Mouse (Mus musculus) liver, embryonic 11.5 days (tissue): Measurements from ENCODE around the gene Lrtm2. TPM values are rescaled to one million over a fixed set of nuclear protein-coding genes. Genes with fewer than 3 reads are reported as not detected.
"Not testable (repeated sequence)": the region's sequence is repeated elsewhere in the genome, so short reads cannot be mapped to it uniquely, and the experiment has no call there.

Experiments
- ATAC-seq: fragments of 200-750 bp; cut with Nextera tagmentation; replicated peaks from 2 replicates; pipeline ENCODE4 v1.8.0; 2017; ENCODE audit warnings: moderate number of reproducible peaks, mild to moderate bottlenecking, moderate TSS enrichment, moderate library complexity; ENCODE audit not compliant: low FRiP score
- DNase-seq: peaks from one replicate; pipeline ENCODE4 v3.0.0-alpha.2; 2017; ENCODE audit warnings: low spot score
- H3K27ac ChIP-seq: fragments of 300-500 bp; sonication (generic); 2 replicates; pipeline ENCODE4 v1.5.1; 2014; ENCODE audit warnings: mild to moderate bottlenecking, low read depth, low read length, control low read depth
- H3K27me3 ChIP-seq: fragments of 300-500 bp; sonication (generic); replicated peaks from 2 replicates; pipeline ENCODE4 v1.6.1; 2014; ENCODE audit warnings: low read length, mixed read lengths; ENCODE audit not compliant: control insufficient read depth, insufficient read depth
- H3K36me3 ChIP-seq: fragments of 300-500 bp; sonication (generic); 2 replicates; pipeline ENCODE4 v1.6.1; 2014; ENCODE audit warnings: mild to moderate bottlenecking, low read length, moderate library complexity, mixed read lengths; ENCODE audit not compliant: control insufficient read depth, insufficient read depth
- H3K4me1 ChIP-seq: fragments of 300-500 bp; sonication (generic); replicated peaks from 2 replicates; pipeline ENCODE4 v1.6.1; 2014; ENCODE audit warnings: low read length, mixed read lengths; ENCODE audit not compliant: control insufficient read depth, insufficient read depth
- H3K4me2 ChIP-seq: fragments of 300-500 bp; sonication (generic); 2 replicates; pipeline ENCODE4 v1.6.1; 2014; ENCODE audit warnings: mild to moderate bottlenecking, control low read depth, moderate library complexity
- H3K4me3 ChIP-seq: fragments of 300-500 bp; sonication (generic); 2 replicates; pipeline ENCODE4 v1.5.1; 2014; ENCODE audit warnings: low read depth, low read length, control low read depth
- H3K9ac ChIP-seq: fragments of 300-500 bp; sonication (generic); 2 replicates; pipeline ENCODE4 v1.6.1; 2014; ENCODE audit warnings: low read depth, low read length, control low read depth
- H3K9me3 ChIP-seq: fragments of 300-500 bp; sonication (generic); 2 replicates; pipeline ENCODE4 v1.6.1; 2016; ENCODE audit warnings: low read length, inconsistent platforms, mixed read lengths; ENCODE audit not compliant: control insufficient read depth
- WGBS: fragments of 180-500 bp; shearing (Covaris S2); extraction: QIAGEN DNeasy Blood & Tissue Kit; methylation state at CpG from one replicate; pipeline ENCODE4 v1.1.7; 2014; 5-methylcytosine and 5-hydroxymethylcytosine counted together
- polyA plus RNA-seq: library from polyadenylated mRNA; unstranded; fragments of >200 nt; fragmentation: Nextera tagmentation; extraction: Ambion mirVana; gene quantifications from 2 replicates; pipeline ENCODE4 v1.2.1, GENCODE M21; 2014

The Lrtm2 gene
- not detected in 2 replicates for polyA plus RNA-seq

DNA sequence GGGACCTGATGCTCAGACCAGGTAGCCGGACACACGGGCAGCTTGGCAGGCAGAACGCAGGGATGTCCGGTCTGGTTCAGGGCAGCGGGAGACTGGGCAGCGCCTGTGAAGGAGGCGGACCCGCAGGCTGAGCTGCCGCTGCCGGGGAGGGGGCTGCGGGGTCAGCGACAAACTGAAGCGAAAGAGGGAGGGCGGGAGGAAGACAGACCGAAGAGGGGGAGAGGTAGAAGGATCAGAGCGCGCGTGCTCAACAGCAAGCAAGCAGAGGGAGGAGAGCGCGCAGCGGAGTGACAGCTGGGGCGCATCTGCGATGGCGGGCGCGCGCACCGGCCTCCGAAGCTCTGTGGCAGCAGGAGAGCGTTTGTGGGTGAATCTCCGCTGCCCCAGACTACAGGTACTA, at the start of gene Lrtm2:
Gene Lrtm2, minus strand, starts transcription at position 261 of the 400 bp plus-strand sequence.
- peak within 1 kb of the TSS; percentile 27 for H3K4me3 ChIP-seq
- no peaks in the 10 kb centered on the region for H3K9me3 ChIP-seq
- no peak within 1 kb of the TSS for H3K9ac ChIP-seq
- no peak within 1 kb of the TSS for H3K27ac ChIP-seq
- 1% methylated on average over 30 of the region's 31 CpGs for WGBS
- no peak for DNase-seq
- H3K4me1 ChIP-seq: no peaks in the 10 kb centered on the region
- peak within 1 kb of the TSS; percentile 54 for H3K4me2 ChIP-seq
- H3K36me3 ChIP-seq: no peaks in the 10 kb centered on the region
- ATAC-seq: no peak
- H3K27me3 ChIP-seq: peaks cover 66% of the 10 kb centered on the region

DNA sequence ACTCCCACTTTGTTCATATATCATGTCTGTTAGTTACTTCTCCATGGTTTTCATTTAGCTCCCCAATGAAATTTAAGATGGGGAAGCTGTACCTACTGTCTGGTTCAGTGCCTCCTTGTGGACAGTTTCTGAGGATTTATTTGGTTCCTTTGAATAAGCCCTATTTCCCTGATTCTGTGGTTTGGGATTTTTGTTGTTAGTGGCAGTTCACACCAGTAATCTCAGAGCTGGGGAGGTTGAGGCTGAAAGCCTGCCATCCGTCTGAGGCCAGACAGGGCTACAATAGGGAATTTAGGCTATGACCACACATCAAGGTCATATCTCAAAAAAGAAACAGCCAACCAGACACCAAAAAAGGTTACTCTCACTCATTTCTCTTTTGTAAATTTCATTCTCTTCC, 48.1 kb upstream of the Lrtm2 start:
- no peaks in the 10 kb centered on the region for H3K27me3 ChIP-seq
- ATAC-seq (no peak), DNase-seq (no peak)
- H3K9me3 ChIP-seq: no peaks in the 10 kb centered on the region
- 78% methylated on average over 1 of the region's 1 CpGs for WGBS
- no peak overlapping the region for H3K4me3 ChIP-seq
- H3K4me2 ChIP-seq: no peak overlapping the region
- peaks cover 46% of the 10 kb centered on the region for H3K4me1 ChIP-seq
- H3K36me3 ChIP-seq: no peaks in the 10 kb centered on the region
- H3K27ac ChIP-seq: no peak overlapping the region
- H3K9ac ChIP-seq: no peak overlapping the region

DNA sequence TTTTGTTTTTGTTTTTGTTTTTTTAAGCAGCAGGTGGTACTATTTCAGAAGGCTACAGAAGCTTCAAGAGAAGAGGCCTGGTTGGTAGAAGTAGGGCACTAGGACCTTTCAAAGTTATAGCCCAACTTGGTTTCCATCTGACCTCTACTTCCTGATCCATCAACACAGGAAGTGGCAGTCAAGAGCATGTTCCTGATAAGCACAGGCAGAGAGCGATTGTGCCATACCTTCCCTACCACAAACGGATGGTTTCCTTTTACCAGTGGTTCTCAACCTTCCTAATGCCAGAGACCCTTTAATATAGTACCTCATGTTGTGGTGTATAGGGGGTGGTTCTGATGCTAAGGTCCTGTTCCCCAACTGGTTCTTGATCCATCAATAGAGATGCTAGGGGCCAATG, 47.0 kb upstream of the Lrtm2 start:
- no peaks in the 10 kb centered on the region for H3K9me3 ChIP-seq
- H3K9ac ChIP-seq: no peak overlapping the region
- no peak overlapping the region for H3K4me3 ChIP-seq
- DNase-seq (no peak), ATAC-seq (peak; percentile 67)
- no peaks in the 10 kb centered on the region for H3K36me3 ChIP-seq
- no peaks in the 10 kb centered on the region for H3K27me3 ChIP-seq
- WGBS: 7% methylated on average over 2 of the region's 2 CpGs
- H3K27ac ChIP-seq: peak overlapping the region; percentile 63; the same call in 1 of the 2 replicates
- H3K4me2 ChIP-seq: peak overlapping the region; percentile 30
- peaks cover 56% of the 10 kb centered on the region for H3K4me1 ChIP-seq

DNA sequence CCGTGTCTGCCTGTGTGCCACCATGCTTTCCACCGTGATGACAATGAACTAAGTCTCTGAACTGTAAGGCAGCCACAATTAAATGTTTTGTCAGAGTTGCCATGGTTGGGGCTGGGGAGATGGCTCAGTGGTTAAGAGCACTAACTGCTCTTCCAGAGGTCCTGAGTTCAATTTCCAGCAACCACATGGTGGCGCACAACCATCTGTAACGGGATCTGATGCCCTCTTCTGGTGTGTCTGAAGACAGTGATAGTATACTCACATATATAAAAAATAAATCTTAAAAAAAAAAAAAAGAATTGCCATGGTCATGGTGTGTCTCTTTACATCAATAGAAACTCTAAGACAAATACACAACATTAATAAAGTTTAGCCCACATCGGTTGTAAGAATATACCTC, 44.5 kb upstream of the Lrtm2 start:
- Histone ChIP-seq H3K4me2 (no peak overlapping the region), H3K4me3 (no peak overlapping the region), H3K4me1 (peaks cover 59% of the 10 kb centered on the region), H3K9ac (no peak overlapping the region), H3K36me3 (no peaks in the 10 kb centered on the region), H3K27ac (no peak overlapping the region), H3K9me3 (no peaks in the 10 kb centered on the region), H3K27me3 (no peaks in the 10 kb centered on the region)
- WGBS: 57% methylated on average over 5 of the region's 5 CpGs
- ATAC-seq (no peak), DNase-seq (no peak)

DNA sequence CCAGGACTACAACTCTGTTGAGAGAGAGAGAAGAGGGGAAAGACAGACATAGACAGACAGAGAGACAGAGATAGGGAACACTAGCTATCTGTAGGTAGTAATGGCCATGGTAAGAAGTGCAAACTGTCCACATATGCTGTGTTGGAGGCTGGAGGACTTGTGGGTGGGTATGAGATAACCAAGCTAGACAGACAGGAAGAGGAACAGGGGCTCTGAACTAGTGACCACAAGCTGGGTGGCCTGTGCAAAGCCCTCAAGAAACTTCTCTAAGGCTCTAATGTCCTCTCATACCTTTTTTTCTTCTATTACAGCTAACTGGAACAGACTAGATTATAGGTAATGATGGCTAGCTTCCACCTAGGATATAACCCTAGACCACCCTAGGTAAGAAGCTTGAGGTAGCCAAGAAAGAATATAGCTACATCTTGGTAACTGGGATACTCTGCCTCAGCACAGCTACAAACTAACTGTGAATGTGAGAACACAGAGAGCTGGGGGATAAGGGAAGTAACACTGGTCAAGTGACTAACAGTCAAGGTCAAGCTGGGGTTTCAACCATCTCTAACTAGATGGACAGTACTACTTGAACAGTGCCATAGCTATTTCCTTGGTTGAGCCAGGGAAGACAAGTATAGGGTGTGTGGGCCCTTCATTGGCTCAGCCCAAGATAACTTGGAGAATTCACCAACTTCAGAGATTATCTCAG, 42.6 kb upstream of the Lrtm2 start:
- no peak overlapping the region for H3K4me2 ChIP-seq
- H3K9me3 ChIP-seq: no peaks in the 10 kb centered on the region
- H3K9ac ChIP-seq: no peak overlapping the region
- DNase-seq (no peak), ATAC-seq (no peak; the same call in 1 of the 2 replicates)
- peaks cover 4% of the 10 kb centered on the region; the same call in 1 of the 2 replicates for H3K36me3 ChIP-seq
- no peak overlapping the region for H3K27ac ChIP-seq
- H3K4me3 ChIP-seq: no peak overlapping the region
- H3K27me3 ChIP-seq: no peaks in the 10 kb centered on the region
- peaks cover 44% of the 10 kb centered on the region for H3K4me1 ChIP-seq

DNA sequence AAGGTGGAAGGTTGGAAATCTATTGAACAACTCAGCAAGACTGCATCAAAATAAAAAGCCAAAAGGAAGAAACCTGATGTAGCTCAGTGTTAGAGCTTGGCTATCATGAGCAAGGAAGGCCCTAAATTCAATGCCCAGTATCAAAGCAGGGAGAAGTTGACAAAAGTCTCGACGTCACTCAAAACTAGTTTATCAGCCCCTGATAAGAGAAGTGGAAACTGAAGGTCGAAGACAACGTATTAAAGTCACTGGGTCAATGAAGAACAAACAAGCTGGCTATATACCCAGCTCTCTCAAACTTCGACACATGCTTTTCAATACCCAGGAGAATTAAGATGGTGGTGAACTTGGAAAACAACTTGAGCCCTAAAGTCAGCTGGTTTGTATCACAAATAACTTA, 41.7 kb upstream of the Lrtm2 start:
- Histone ChIP-seq H3K27me3 (no peaks in the 10 kb centered on the region), H3K4me1 (peaks cover 35% of the 10 kb centered on the region), H3K9ac (no peak overlapping the region), H3K9me3 (no peaks in the 10 kb centered on the region), H3K4me3 (no peak overlapping the region), H3K36me3 (peaks cover 7% of the 10 kb centered on the region; the same call in 1 of the 2 replicates), H3K27ac (no peak overlapping the region), H3K4me2 (no peak overlapping the region)
- 31% methylated on average over 5 of the region's 5 CpGs for WGBS
- DNase-seq (no peak), ATAC-seq (no peak)

DNA sequence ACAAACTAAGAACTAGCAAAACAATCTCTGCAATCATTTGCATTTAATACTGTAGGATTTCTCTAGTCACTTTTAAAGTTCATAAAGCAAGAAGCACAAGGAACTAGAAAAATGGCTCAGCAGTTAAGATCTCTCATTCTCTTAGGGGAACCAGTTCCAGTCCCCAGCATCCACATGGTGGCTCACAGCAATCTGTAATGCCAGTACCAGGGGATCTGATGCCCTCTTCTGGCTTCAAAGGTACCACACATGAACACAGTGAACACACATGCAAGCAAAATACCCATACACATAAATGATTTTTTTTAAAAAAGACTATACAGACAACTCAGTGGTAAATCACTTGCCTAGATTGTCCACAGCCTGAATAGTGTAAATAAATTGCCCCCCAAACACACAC, 41.1 kb upstream of the Lrtm2 start:
- H3K4me2 ChIP-seq: no peak overlapping the region
- H3K4me1 ChIP-seq: peaks cover 29% of the 10 kb centered on the region
- peaks cover 7% of the 10 kb centered on the region; the same call in 1 of the 2 replicates for H3K36me3 ChIP-seq
- H3K9ac ChIP-seq: no peak overlapping the region
- H3K9me3 ChIP-seq: no peaks in the 10 kb centered on the region
- ATAC-seq: no peak
- H3K27me3 ChIP-seq: no peaks in the 10 kb centered on the region
- no peak overlapping the region for H3K27ac ChIP-seq
- H3K4me3 ChIP-seq: no peak overlapping the region
- DNase-seq: no peak

DNA sequence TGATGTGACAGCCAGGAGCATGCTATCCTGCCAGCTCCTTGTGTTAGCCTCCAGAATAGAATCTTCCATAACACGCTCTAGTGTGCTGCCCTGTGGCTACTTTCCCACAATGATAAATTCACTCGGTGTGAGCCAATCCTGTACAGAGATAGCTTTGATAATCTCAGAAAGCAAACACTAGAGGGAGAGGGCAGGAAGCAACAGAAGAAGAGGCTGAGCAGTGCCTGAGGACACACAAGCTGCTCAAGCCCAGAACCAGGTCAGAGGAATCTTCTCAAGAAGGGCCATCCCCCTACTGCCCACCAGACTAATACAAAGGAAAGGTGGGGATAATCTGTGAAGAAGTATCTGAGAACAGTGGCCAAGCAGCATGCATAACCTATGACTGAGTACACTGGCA, 36.8 kb upstream of the Lrtm2 start:
- DNase-seq (no peak), ATAC-seq (no peak)
- peaks cover 13% of the 10 kb centered on the region for H3K36me3 ChIP-seq
- H3K9me3 ChIP-seq: no peaks in the 10 kb centered on the region
- H3K9ac ChIP-seq: no peak overlapping the region
- WGBS: 68% methylated on average over 2 of the region's 2 CpGs
- H3K4me1 ChIP-seq: peaks cover 9% of the 10 kb centered on the region
- no peak overlapping the region for H3K4me2 ChIP-seq
- no peaks in the 10 kb centered on the region for H3K27me3 ChIP-seq
- H3K4me3 ChIP-seq: no peak overlapping the region
- no peak overlapping the region for H3K27ac ChIP-seq

DNA sequence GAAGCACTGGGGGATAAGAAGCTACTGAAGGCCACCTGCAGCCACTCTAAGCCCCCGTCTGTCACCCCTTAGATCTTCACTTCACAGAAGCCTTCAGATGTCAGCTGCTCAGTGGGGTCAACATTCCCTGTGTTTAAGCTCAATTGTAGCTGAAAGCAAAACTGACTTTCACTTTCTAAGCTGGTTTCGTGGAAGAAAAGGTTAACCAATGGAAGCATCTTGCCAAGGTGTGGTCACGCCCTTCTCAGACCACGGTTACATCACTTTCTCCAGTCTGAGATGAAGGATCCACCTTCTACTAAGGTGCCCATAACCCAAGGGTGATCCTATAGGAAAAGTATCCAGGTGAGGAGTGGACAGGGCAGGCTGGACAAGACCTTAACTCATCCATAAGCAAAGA, 36.2 kb upstream of the Lrtm2 start:
- not testable (repeated sequence) for H3K27ac ChIP-seq, H3K9me3 ChIP-seq, DNase-seq, H3K9ac ChIP-seq, H3K27me3 ChIP-seq, H3K4me3 ChIP-seq, H3K4me2 ChIP-seq, H3K4me1 ChIP-seq, ATAC-seq
- WGBS: 64% methylated on average over 1 of the region's 4 CpGs
- H3K36me3 ChIP-seq: peaks cover 13% of the 10 kb centered on the region
